Mouse (Mus musculus) telencephalon, adult 2 months (tissue): ENCODE results near the gene Ddx21.
A peak's percentile ranks its signal among the peaks of the same experiment; 100 is the strongest.
"Not testable (repeated sequence)": the region's sequence is repeated elsewhere in the genome, so short reads cannot be mapped to it uniquely, and the experiment has no call there.

Experiments
- DNase-seq: peaks from one replicate; pipeline ENCODE4 v3.0.0-alpha.2; 2011; ENCODE audit warnings: low read depth, low spot score

Ddx21 gene

DNA sequence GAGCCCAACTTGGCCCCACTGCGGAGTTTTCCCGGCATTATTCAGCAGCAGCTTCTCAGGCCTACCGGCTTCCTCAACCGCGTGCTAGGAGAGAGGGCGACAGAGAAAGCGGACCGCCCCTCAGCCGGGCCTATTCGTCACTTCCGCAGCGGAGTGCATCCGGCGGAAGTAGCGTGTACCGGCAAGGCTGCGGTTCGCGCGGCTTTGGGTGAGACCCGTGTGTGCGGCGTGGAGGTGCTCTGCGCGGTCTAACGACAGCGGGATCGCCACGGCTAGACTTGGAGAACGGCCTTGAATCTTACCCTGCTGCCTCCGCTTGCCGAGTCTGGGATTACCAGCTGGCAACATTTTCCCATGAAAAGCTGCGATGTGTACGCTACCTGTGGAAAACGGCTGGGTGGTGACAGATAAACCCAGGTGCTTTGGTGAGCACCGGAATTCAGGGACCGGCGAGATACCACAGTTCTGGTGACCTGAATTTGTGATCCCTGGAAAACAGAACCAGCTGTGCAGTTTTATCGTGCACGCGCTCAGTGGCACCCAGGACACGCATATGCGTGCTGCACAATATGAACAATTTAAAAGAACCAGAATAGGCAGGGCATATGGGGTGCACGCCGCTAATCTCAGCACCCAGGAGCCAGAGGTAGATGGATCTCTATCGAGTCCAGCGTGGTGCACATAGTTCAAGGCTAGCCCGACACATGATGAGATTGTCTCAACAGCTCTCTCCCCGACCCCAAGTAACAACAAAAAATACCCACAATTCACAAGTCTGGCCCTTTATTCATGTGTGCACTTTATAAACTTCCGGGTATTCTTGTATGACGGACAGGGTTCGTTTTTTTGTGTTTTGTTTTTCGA lies at the start of gene Ddx21:
Gene Ddx21 (minus strand): TSS at position 105 of the 864 bp plus-strand sequence.
- DNase-seq: peak; percentile 88

DNA sequence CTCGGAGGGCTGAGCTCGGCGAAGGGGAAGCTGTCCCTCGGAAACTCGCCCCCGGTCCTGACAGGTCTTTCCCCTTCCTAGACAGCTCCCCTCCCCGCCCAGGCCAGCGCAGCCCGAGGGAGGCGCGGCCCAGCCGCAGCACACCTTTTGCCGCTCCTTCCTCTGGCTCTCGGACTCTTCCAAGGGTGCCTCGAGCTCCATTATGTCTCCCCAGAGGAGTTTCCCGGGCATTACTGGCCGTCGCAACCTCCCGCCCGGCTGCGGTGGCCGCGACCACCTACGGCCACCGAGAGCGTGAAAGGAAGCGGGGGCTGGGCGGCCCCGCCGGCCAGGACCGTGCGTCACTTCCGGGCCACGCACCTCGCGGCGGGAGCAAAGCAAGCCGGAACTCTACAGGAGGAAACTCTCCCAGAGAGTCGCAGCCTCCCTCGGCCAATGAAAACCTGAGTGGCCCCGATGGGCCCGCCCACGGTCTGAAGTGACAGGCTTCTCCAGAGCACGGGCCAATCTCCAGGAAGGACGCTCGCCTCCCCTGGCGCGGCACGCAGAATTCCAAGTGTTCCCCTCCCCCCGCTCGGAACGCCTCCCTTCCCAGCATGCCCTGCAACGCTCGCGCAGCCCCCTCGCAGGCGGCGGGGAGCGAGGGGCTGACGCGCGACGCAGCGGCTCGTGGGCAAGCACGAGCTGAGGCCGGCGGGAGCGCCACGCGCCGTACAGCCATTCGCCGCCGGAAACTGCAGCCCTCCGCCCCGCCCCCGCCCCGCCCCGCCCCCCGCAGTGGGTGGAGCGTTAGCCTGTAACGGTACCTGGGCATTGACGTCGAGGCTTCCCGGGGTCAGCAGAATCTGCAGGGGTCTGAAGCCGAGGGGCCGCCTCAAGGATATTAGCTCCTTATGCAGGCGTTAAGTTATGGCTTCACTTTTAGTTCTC lies 49.1 kb upstream of the Ddx21 start, which contains the start of gene Ddx50:
Gene Ddx50 (minus strand): TSS at position 338 of the 930 bp plus-strand sequence.
- peak; percentile 99 for DNase-seq

DNA sequence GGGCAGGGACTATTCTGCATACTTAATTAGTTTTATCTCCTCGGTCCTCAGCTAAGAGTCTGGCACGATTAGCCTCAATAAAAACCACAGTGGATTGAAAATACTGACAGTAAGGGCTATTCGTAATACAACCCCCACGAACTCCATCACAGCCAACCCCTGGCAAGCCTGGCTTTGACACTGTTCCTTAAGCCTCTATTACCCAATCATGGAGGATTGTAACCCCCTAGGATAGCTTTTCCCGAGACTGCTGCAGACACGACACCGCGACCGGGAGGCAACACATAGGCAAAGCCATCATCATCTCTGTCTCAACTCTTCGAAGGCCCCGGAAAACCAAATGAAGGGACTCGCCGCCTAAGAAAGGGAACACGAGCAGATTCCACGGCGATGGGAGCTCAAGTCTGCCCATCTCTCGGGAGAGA lies 48.3 kb upstream of the Ddx21 start:
- DNase-seq: peak; percentile 9

GRCm38 (mm10) chr10:62604161-62604560 lies 2.1 kb upstream of the Ddx21 start:
- no peak for DNase-seq

- DNase-seq: no peak
Measured at GRCm38 (mm10) chr10:62603233-62604030, 1.4 kb upstream of the Ddx21 start.

DNA sequence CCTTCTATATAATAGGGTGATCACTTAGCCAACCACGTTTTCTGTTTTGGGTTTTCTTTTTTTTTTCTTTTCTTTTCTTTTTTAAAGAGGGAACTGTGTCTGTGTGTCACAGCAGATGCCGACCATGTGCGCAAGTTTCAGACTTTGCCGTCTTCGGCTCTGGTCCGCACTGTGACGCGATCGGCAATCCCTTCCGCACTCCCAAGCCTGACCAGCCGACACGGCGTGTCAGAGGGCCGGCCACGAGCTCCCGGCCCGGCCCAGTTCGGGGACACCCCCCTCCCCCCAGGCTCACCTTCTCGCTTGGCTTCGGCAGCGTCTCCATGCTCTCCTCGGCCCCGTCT lies 276 bp downstream of the Ddx21 start:
- DNase-seq: no peak

DNA sequence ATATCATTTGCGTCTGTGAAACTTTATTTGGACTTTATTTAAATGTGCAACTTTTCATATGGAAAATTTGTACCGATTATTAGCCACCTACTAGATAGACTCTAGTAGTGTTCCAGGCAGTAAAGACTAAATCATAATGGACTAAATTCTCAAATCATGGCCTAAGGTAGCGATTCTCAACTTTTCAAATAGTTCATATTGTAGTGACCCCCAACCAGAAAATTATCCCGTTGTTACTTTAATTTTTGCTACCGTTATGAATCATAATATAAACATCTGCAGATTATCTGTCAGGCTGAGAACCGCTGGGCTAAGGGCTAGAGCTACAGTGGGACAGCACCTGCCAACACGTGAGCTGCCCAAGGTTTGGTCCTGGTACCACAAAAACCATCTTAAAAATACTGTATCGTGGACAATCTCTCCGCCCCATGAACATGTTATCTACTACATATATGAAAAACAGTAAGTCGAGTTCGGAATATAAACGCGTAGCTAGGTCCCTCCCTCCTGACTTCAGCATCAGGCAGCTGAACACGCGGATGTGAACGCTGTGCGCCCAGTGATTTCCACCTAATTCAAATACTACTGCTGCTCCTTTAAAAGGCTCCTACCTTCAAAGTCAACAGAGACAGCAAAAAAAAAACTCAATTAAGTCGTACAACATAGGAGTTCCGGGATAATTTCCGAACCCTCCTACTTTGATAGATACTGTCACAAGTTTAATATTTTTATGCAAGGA lies 859 bp downstream of the Ddx21 start:
- no peak for DNase-seq

DNA sequence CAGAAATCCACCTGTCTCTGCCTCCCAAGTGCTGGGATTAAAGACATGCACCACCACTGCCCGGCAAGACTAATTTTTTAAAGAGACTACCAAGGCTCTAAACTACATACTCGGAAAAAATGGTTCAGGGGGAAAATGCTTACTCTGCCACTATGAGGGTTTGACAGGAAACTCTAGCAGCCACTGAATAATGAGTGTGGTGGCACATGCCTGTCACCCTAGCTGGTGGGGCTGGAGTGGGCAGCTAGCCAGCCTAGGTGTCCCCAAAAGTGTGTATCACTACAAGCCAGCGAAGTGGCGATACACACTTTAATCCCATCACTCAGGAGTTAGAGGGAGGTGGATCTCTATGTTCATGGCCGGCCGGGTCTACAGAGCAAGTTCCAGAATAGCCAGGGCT lies 2.0 kb downstream of the Ddx21 start:
- no peak for DNase-seq

- not testable (repeated sequence) for DNase-seq
Measured at GRCm38 (mm10) chr10:62599311-62599710, 2.8 kb downstream of the Ddx21 start.

GRCm38 (mm10) chr10:62592496-62592895 lies 9.6 kb downstream of the Ddx21 start:
- no peak for DNase-seq

GRCm38 (mm10) chr10:62590200-62590599 lies 11.9 kb downstream of the Ddx21 start:
- peak; percentile 92 for DNase-seq

- DNase-seq: no peak
Measured at GRCm38 (mm10) chr10:62588616-62589015, 13.5 kb downstream of the Ddx21 start.

DNA sequence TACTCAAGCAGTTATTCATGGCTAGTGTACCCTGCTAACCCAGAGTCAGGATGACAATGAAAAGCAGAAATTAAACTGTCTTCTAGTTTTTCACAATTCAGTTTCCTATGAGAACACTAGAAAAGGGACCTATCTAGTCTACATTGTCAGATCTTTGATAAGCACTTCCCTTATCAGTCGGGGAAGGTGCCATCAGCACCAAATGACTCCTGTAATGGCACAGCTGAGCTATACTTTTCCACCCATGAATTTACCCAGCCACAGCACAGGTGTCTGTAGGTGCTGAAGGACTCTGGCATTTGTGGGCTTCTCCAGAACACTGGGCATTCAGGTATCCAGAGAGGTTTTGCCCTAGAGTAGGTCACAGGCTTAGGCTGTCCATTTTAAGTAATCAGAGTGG lies 18.8 kb downstream of the Ddx21 start:
- DNase-seq: no peak

GRCm38 (mm10) chr10:62582701-62583100 lies 19.4 kb downstream of the Ddx21 start:
- no peak for DNase-seq

- no peak for DNase-seq
Measured at GRCm38 (mm10) chr10:62582263-62582662, 19.8 kb downstream of the Ddx21 start.

- DNase-seq: not testable (repeated sequence)
Measured at GRCm38 (mm10) chr10:62579129-62579528, 23.0 kb downstream of the Ddx21 start.

- peak; percentile 99 for DNase-seq
Measured at GRCm38 (mm10) chr10:62578338-62579100, 23.6 kb downstream of the Ddx21 start, which contains the start of gene Kif1bp. Gene Kif1bp, minus strand, starts transcription at chr10:62578457.

DNA sequence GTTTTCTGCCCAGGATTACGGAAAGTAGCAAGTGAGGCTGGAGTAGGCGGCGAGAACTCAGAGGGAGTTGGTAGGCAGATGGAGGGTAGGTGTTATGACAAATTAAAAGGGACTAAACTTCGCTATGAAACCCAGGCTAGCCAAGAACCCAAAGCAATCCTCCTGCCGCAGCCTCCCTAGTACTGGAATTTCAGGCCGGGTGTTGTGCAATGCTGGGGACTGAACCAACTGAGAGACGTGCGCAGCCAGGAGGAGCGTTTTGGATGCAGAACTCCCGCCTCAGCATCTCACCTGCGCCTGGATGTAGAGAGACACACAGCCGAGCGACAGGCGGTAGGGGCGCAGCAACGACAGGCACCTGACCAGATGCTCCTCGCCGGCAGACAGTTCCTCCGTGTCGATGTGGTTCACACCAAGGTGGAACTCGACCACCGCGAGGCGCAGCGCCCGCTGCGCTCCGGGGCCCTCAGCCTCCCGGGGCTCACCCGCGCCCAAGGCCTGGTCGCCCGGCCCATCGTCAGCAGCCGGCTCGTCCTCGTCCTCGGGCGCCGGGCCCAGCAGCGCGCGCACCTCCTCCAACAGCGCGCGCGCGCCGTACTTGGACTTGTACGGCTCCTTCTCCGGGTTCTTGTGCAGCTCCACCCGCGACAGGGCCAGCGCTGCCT lies 24.3 kb downstream of the Ddx21 start:
- DNase-seq: peak; percentile 60

GRCm38 (mm10) chr10:62575001-62575400 lies 27.1 kb downstream of the Ddx21 start:
- no peak for DNase-seq
